Mouse (Mus musculus) megakaryocyte-erythroid progenitor cell, adult 5-6 weeks (primary cell): ENCODE measurements around the gene Ppm1h. TPM values are rescaled to one million over a fixed set of nuclear protein-coding genes. Genes with fewer than 3 reads are reported as not detected.
A peak's percentile ranks its signal among the peaks of the same experiment; 100 is the strongest.

Source experiments
- ATAC-seq: replicated peaks from 2 replicates; pipeline ENCODE4 v1.8.0; 2016; ENCODE audit warnings: mild to moderate bottlenecking, inconsistent platforms; ENCODE audit not compliant: severe bottlenecking, poor library complexity, low FRiP score, low TSS enrichment
- total RNA-seq, 2 experiments: library from RNA; stranded (forward) in 1 of 2; stranded (reverse) in 1 of 2; fragments of 200-1000, 215-1000 nt in 1 of 2; fragments of >200 nt in 1 of 2; fragmentation: Nextera tagmentation in 1 of 2; gene quantifications; 2 replicates each; pipeline ENCODE4 v1.2.3; 2014 to 2017

Ppm1h gene
- total RNA-seq, 2 experiments from 2014 or later = 2.8 to 3.7 TPM

- peak; percentile 35; the same call in 1 of the 2 replicates for ATAC-seq
Measured at GRCm38 (mm10) chr10:122800003-122800731, 121.6 kb downstream of the Ppm1h start.

GRCm38 (mm10) chr10:122800732-122801110 lies 122.2 kb downstream of the Ppm1h start:
- no peak for ATAC-seq

GRCm38 (mm10) chr10:122802218-122802617 lies 123.7 kb downstream of the Ppm1h start:
- no peak for ATAC-seq

GRCm38 (mm10) chr10:122802901-122803300 lies 124.3 kb downstream of the Ppm1h start:
- no peak for ATAC-seq

GRCm38 (mm10) chr10:122803906-122804305 lies 125.3 kb downstream of the Ppm1h start:
- ATAC-seq = peak; percentile 60; the same call in 1 of the 2 replicates

GRCm38 (mm10) chr10:122805866-122806265 lies 127.3 kb downstream of the Ppm1h start:
- ATAC-seq = no peak

- peak; percentile 65; the same call in 1 of the 2 replicates for ATAC-seq
Measured at GRCm38 (mm10) chr10:122807127-122808105, 128.9 kb downstream of the Ppm1h start.

- no peak for ATAC-seq
Measured at GRCm38 (mm10) chr10:122808186-122808585, 129.6 kb downstream of the Ppm1h start.

GRCm38 (mm10) chr10:122809851-122810250 lies 131.3 kb downstream of the Ppm1h start:
- ATAC-seq = no peak

- peak; percentile 73 for ATAC-seq
Measured at GRCm38 (mm10) chr10:122815094-122815493, 136.5 kb downstream of the Ppm1h start.

GRCm38 (mm10) chr10:122817741-122818140 lies 139.2 kb downstream of the Ppm1h start:
- no peak for ATAC-seq

- no peak for ATAC-seq
Measured at GRCm38 (mm10) chr10:122819808-122820207, 141.2 kb downstream of the Ppm1h start.

- ATAC-seq = no peak
Measured at GRCm38 (mm10) chr10:122821549-122821948, 143.0 kb downstream of the Ppm1h start.

- no peak for ATAC-seq
Measured at GRCm38 (mm10) chr10:122823642-122824041, 145.1 kb downstream of the Ppm1h start.

- no peak for ATAC-seq
Measured at GRCm38 (mm10) chr10:122826696-122827331, 148.3 kb downstream of the Ppm1h start.

- no peak for ATAC-seq
Measured at GRCm38 (mm10) chr10:122827719-122828414, 149.3 kb downstream of the Ppm1h start.

- no peak for ATAC-seq
Measured at GRCm38 (mm10) chr10:122829801-122830217, 151.2 kb downstream of the Ppm1h start.

- ATAC-seq = peak; percentile 55; the same call in 1 of the 2 replicates
Measured at GRCm38 (mm10) chr10:122830638-122831037, 152.1 kb downstream of the Ppm1h start.

- ATAC-seq = no peak
Measured at GRCm38 (mm10) chr10:122842014-122842413, 163.5 kb downstream of the Ppm1h start.
